Mouse (Mus musculus) skeletal muscle tissue, adult 2 months (tissue): ENCODE results near the gene Nfatc3.
A peak's percentile ranks its signal among the peaks of the same experiment; 100 is the strongest.
"Not testable (repeated sequence)": the region's sequence is repeated elsewhere in the genome, so short reads cannot be mapped to it uniquely, and the experiment has no call there.

ENCODE experiments used
- DNase-seq: peaks from one replicate; pipeline ENCODE4 v3.0.0-alpha.2; 2012; ENCODE audit warnings: low read depth, low spot score

The Nfatc3 gene

GRCm38 (mm10) chr8:106058731-106059612 lies at the start of gene Nfatc3:
Gene Nfatc3, plus strand, starts transcription at chr8:106058840.
- peak; percentile 97 for DNase-seq

DNA sequence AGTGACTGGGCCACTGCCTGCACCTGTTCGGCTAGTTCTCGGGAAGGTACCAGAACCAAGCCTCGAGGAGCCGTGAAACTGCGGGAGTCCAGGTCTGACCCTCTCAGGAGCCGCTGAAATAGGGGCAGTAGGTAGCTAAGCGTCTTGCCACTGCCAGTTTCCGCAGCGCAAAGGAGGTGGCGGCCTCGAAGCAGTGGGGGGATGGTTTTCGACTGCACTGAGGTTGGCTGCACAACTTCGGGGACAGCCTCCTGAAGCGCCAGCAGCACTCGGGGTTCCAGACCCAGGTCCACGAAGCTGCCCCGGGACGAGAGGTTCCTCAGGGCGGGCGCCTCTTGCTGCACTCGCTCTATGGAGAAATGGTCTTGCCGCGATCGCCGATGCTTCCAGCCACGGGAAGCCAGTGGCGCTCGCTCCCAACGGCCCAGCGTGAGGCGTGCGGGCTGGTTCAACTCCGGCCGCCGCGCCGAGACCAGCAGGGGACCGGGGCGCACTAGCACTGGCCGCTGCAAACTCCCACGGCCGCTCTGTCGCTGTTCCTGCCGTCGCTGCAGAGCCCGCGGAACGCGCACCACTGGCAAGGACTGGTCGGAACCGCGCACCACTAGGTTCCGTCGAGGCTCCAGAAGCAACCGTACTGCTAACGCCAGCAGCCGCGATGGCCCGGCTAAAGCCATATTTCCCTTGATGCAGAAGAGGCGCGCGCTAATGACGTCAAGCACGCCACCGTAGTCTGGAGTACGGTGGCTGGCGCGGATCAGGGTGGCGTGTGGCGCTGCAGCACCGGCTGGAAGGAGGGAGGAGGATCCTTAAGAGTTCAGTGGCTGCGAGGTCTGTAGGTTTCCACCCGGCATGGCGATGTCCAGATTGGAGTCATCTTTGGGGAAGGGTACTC lies 47.6 kb upstream of the Nfatc3 start:
- peak; percentile 88 for DNase-seq

GRCm38 (mm10) chr8:106011643-106011986 lies 47.0 kb upstream of the Nfatc3 start, which contains the start of gene Ddx28:
Gene Ddx28, minus strand, starts transcription at chr8:106011882.
- no peak for DNase-seq

DNA sequence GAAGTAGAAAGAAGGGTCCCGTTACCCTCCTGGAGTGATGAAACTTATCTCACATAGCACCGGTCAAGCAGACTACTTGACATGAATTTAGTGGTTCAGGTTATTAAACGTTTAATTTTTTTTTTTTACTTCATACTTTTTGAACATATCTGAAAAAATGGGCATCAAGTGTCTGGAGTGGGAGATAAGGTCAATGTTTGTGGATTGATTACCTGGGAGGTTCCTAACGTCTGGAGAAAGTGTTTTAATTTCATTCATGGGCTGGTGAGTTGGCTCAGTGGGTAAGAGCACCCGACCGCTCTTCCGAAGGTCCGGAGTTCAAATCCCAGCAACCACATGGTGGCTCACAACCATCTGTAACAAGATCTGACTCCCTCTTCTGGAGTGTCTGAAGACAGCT lies 46.4 kb upstream of the Nfatc3 start:
- not testable (repeated sequence) for DNase-seq

DNA sequence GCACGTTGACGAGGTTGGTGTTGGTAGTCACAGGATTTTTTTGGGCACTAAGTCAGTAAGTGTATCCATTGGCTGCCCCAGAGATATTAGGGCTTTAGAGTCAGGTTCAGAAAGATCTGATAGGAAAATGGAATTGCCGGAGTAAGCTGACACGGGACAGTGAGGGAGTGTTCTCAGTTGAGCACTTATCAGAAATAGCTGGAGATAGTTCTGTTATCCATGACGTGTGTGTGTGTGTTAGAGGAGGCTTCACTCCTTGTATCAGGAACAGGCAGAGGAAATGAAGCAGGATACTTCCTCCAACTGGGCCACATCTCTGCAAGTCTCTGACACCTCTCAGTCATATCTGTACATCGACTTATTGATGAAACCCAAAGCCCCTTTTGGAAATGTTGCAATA lies 42.4 kb upstream of the Nfatc3 start:
- no peak for DNase-seq

DNA sequence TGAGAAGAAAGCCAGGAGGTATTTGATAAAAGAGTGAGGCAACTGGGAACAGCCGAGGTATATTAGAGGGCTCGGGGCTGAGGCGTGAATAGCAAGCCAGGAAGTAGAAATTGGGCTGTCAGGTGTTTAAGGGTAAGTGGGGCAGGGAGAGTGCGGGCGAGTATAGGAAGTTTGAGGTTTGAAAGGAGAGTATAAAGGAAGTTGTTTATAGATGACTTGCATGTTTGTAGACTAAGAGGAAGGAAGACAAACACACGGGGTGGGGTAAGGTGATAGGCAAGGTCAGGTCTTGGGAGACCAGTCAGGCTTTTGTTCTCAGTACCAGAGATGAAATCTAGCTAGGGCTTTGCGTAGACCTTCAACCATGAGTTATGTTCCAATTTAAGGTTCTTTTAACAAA lies 41.5 kb upstream of the Nfatc3 start:
- no peak for DNase-seq

- DNase-seq = no peak
Observed at GRCm38 (mm10) chr8:106018039-106018438, 40.6 kb upstream of the Nfatc3 start.

DNA sequence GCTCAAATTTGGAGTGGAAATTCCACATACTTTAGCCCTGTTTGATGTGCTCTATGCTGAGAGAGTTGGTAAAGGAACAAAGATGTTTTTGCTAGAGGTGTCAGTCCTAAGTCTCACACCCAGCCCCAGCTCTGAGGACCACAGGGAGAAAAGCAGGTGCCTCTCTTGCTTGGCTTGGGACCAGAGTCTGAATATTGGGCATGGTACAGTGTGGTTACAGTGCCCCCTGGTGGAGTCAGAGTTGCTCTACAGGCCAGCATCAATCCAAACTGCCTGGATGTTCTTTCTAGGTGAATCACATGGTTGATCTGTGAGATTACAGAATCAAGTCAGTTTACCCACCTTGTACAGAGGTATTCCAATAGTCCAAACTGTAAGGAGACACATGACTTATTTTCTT lies 36.2 kb upstream of the Nfatc3 start:
- DNase-seq = peak; percentile 59

DNA sequence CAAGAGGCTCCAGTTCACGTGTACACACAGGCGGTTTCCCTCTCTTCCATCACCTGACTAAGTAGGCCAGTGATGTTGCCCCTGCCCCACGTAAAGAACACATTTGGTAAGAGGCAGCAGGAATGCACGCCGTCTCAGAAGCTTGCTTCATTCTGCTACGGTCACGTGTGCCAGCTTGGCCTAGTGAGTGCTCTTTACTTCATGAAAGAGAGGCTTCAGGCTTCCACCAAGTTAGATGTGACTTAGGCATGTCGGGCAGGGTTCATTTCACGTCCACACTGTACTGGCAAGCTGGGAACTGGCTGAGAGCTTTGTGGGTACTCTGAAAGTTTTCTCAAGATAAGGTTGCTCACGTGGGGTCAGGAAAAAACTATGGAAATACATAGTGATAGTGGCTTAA lies 19.9 kb upstream of the Nfatc3 start:
- DNase-seq = no peak

DNA sequence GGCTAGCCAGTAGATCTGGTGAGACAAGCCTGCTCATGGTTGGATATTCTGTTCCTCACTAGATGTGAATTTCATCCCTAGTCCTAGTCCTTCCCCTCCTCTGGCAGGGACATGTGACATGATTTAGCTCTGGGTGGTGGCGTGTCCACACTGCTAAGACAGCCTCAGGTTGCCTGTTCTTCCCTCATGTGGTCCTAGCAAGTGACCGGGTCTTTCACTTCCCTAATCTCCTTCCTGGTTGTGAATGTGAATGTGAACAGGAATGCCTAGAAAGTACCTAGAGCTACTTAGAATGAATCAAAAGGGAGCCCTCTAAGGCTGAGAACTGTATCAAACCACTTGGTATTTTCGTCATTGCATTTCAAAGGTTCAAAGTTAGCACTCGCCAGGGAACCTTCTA lies 19.0 kb upstream of the Nfatc3 start:
- DNase-seq = no peak

GRCm38 (mm10) chr8:106040218-106040617 lies 18.4 kb upstream of the Nfatc3 start:
- DNase-seq = no peak

GRCm38 (mm10) chr8:106043055-106043454 lies 15.6 kb upstream of the Nfatc3 start:
- DNase-seq = no peak

DNA sequence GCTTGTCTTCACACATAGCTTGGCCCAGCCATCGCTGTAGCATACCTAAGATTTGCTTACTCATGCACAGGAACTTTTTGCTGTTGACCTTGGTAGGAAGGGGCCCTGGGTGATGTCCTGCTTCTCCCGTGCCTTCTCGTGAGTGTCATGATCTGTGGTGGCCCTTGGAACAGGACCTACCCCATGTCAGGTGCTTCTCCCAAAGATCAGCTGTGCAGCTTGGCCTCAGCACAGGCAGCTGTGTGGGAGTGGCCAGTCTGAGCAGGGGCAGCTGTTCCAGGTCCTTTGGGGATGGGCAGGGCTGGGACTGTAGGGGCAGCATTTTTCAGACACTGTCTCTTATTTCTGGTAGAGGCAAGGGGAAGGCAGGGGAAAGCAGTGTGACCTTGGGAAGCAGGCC lies 14.5 kb upstream of the Nfatc3 start:
- DNase-seq = peak; percentile 63

DNA sequence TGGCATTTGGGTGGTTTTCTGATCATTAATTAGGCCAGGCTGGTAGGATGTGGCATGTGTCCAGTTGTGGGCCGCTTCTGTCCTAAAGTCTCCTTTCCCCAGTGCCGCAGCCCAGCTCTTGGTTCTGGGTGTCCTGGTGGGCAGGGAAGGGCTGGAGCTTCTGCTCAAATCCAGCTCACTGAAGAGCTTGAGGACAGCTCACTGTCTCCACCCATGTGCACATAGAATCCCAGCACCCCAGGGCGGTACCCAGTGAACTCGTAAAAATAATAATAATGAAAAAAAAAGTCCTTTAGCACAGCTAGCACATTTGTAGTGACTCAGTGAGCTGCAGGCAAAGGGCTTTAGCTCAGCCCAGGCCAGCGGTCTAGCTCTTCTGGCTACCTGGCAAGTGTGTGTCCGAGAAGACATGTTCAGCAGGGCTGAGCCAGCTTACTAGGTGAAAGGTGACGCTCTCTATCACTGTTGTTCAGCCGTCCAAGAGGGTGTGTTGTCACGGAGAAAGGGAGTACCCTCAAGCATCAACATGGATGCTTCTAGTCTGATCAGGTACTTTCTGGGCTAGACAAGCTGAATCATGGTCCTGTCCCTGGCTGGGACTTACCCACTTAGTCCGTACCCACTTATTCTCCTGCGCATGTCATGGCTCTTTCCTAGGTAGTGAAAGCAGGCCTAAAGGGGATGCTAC lies 11.6 kb upstream of the Nfatc3 start:
- no peak for DNase-seq

- DNase-seq = no peak
Observed at GRCm38 (mm10) chr8:106047854-106048630, 10.6 kb upstream of the Nfatc3 start.

DNA sequence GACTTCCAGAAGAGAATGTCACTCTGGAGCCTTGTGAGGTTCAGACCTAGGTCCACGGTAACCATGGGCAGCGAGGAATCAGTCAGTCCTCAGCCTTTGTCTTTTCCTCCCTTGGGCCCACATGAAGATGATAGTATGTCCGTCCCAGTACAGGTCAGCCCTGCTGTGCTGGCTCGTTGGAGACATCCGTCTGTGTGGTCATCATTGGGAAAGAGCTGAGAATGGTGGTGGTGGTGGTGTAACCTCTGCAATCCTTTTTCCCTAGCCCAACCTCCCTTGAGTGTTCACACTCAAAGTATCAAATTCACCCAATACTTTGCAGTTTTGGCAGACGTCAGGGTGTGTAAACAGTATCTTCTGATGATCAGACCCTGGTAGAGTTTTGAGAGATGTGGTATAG lies 8.8 kb upstream of the Nfatc3 start:
- no peak for DNase-seq

DNA sequence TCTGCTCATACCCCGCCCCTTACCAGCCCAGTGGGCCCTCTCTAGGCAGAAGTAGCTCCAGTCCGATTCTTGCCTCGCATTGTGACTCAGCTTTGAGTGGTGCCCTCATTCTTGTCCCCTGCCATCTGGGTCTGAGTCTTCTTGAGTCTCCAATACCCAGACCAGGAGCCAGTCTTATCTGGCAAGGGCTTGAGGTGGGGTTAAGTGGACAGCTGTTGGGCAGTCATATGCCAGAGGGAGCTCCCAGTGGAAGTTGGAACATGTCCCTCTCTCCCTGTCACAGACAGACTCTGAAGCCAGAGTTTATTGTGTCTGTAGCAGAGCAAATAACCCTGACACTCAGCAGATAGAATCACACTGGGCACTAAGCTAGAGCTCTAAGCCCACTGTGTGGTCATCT lies 7.6 kb upstream of the Nfatc3 start:
- DNase-seq = no peak

DNA sequence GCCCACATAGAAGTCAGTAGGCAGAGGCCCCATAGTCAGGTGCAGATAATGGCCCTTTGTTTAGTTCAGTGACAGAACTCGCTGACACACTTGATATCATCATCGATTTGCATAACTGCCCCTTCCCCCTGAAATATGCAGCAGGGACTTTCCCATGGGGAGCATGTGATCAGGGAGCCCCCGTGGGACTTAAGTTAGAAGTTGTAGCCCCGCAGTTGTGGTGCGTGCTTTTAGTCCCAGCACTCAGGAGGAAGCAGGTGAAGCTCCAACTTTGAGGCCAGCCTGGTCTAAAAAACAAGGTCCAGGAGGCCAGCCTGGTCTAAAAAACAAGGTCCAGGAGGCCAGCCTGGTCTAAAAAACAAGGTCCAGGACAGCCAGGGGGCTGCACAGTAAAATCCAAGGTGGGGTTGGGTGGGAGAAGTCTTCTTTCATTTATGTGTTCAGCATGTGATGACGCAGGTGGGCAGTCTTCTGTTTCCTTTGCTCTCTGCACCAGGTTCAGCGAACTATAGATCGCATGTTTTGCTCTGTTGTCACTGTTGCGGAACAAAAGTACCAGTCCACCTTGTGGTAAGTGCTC lies 6.0 kb upstream of the Nfatc3 start:
- DNase-seq = no peak

GRCm38 (mm10) chr8:106054190-106054811 lies 4.3 kb upstream of the Nfatc3 start:
- DNase-seq = peak; percentile 49

DNA sequence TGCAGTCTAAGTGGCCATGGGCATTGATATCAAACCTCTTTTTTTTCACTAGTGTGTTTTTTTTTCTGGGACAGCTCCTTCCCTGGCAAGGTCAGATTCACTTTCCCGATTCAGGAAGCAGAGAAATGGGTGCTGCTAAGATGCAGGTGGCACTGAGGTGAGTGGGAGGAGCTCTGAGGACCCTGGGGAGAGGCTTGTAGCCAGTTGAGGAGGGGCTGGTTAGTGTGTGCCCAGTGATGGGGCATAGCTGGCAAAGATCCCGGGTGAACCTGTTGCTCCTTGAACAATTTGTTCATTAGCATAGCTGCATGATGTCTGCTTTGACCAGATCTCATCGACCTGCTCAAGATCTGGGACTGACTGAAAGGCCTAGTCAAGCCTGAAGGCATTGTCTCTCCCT lies 3.6 kb upstream of the Nfatc3 start:
- DNase-seq = no peak
